Mouse (Mus musculus) thymus, postnatal 4 days (tissue): Measurements from ENCODE around the gene Zfp345.
"Not testable (repeated sequence)": the region's sequence is repeated elsewhere in the genome, so short reads cannot be mapped to it uniquely, and the experiment has no call there.

ENCODE experiments used
- DNase-seq: peaks from one replicate; pipeline ENCODE4 v3.0.0; 2021

Zfp345 gene

DNA sequence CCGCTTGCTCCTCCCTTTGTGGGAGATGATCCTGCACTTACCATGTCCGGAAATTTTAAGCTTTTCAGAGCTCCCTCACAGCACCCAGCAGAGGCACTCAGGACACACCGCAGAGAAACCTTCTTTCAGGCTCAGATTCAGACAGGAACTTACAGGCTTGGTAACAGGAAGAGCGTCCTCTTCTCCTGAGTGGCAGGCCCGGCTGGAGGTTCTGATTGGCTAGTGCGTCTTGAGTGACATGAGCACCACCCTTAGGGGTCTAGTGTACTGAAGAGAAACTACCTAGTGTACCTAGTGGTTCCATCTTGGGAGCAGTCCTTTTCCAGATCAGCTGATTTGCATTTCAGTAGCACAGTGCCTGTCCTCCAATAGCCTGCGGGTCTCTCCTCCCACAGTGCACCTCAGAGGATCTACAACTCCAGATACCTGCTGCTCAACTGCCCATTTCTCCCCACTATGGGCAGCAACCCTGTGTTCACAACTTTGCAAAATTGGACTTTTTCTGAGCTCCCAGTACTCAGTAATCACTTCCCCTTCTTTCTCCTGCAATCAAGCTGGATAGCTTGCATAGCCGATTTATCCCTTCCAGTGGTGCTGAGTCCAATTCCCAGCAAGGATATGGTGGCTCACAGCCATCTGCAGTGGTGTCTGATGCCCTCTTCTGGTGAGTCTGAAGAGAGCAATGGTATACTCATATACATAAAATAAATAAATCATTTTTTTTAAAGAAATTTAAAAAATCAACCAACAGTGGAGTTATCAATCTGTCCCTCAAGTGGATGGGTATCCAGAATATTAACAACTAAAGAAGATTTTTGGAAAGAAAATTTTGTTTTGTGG lies at the start of gene Zfp345:
Zfp345 (minus strand) TSS at position 153 of the 840 bp plus-strand sequence.
- DNase-seq = peak; percentile 27

DNA sequence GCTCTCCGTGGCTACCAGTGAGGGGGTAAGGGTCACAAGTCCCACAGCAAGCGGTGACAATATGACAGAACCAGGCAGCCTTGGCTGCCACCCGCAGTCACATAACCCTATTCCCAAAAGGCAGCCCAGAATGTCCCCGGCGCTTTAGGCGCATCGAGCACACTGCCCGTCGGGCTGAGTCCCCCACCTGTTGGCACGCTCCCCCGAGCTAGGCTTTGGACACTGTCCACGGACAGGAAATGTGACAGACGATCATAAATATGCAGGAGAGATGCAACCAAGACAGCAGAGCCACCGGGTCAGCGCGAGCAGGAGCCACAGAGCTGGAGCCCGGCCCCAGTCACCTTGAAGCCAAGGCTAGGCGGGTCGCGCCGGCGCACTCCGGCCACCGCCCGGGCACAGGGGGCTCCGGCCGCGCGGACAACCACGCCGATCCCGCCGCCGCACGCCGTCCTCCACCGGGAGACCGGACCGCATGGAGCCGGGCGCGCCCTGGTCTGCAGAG lies 40.9 kb upstream of the Zfp345 start:
- DNase-seq = no peak

DNA sequence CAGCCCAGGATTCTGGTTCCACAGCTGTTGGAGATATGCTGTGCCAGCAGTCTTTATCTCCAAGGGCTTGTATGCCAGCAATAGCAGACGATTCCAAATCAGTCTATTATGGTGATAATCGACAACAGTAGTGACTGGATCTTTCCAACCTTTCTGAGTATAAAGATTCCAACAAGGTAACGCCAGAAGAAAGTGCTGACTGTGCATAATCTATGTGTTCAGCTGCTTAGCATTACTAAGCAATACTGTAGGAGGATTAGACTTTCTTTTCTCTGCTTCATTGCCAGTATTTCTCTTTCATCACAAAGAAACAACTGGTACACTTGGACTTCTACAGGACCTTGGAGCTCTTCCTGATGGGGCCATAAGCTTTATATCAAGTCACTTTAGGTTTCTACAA lies 27.9 kb upstream of the Zfp345 start:
- no peak for DNase-seq

DNA sequence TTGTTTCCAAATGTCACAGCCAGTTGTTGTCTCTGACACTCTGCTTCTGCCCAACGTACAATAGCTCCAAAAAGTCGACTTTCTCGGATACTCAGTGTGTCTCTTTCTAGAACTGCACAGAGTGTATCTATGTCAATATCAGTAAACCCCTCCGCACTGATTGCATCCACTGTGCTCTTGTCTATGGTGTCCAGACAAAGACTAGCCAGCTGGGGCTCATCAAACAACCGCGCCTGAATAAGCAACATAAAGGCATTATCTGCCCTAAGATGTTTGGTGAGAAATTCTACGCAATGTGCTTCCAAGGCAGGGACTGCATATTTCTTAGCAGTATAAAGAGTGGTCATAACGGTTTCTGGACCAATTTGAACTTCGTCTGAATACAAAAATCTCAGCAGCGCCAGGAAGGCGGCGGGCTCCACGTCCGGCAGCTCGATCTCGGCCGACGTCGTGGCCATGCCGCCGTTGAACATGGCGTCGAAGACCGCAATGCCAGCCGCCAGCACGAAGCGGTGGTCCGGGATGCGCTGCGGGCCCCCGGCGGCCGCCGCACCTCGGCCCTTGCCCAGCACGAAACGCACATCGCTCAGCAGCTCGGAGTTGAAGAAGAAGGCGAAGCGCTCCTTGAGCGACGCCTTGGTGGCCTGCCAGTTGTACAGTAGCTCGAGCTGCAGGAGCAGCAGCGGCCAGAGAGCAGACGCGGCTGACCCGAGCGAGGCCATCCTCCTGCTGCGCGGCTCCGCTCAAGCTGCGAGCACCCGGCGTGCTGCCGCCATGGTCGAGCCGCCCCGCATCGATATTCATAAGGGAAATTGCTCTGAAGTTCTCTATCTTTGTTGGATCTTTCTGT lies 15.5 kb upstream of the Zfp345 start:
- DNase-seq = not testable (repeated sequence)

DNA sequence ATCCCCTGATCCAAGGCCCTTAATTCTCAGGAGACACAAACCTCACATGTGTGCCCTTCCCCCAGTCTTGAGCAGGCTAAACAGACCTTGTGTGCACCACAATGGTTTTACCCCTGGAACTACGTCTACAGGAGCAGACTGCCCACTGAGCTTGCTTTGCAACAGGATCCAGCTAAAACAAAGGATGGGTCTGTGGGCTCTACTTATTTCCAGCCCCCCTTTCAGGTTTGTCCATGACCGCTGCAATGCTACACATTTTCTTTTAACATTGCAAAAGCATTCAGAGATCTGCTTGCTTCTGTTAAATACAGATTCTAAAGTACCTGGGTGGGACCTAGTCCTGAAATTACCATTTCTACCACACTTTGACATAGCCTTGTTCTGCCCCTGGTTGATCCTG lies 8.1 kb upstream of the Zfp345 start:
- DNase-seq = no peak

DNA sequence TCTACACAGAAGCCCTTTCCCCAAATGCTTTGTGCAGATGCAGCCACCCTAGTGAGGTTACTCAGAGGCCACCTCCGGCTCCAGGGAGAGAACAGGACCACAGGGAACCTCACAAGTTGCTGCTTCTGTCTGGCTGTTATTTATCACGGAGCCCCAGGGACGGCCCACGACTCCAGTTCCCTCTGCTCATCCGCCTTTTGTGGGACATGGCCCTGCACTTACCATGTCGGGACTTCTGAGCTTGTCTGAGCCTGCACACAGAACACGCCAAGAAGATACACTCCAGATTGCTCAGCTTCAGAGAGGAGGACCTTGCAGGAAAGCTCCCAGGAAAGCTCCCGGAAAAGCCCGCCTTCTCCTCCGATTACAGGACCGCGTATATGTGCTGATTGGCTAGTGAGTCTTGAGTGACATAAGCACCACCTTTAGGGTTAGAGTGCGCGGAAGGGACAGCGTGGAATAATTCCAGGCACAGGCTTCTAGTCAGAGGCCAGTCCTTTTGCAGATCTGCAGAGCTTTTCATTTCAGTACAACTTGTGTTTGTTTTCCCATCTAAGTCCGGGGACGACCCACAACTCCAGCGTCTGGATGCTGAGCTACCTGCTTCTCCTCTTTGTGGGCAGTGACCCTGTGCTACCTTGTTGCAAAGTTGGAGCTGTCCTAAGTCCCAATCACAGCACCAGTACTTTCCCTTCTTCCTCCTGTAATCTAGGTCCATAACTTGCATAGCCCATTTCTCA lies 33.5 kb downstream of the Zfp345 start, which contains the start of gene Zfp442:
Zfp442 (minus strand) TSS at position 307 of the 740 bp plus-strand sequence.
- peak; percentile 37 for DNase-seq

DNA sequence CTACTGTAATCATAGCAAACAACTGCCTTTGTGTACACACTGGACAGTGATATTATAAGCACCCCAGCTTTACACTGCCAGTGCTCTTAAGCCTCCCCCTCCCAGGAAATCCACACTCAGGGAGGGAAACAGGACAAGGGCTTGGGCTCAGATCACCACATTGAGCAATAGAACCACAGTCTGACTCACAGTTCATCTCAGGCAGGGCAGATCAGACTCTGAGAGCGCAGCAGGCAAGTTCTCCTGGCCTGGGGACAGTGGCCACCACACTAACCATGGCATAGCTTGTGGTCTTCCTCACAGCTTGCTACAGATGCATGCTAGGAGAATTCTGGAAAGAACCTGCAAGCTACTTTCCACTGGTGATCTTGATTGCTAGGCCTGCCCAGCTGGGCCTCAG lies 45.8 kb downstream of the Zfp345 start:
- DNase-seq = not testable (repeated sequence)
